Mouse (Mus musculus): Measurements from ENCODE around the gene Sept1. TPM values are rescaled to one million over a fixed set of nuclear protein-coding genes. Genes with fewer than 3 reads are reported as not detected.

Gene Sept1
- polyA plus RNA-seq, 1 experiment: 11.3 TPM

GRCm38 (mm10) chr7:127260309-127261111, 27.6 kb upstream of the Sept1 start, which contains the start of gene Dctpp1:
Dctpp1 (minus strand) TSS chr7:127260709.
- under 1% methylated on average over 50 of the region's 50 CpGs for whole genome bisulfite sequencing
- peak within 1 kb of the TSS; percentile 98 for H3K4me3 ChIP-seq (replicated peaks; ENCODE audit: insufficient read depth, low read depth, low read length)
- H3K27me3 ChIP-seq (ENCODE audit: control insufficient read depth, insufficient read depth, low read length): no peaks in the 10 kb centered on the region
- TF ChIP-seq POLR2A (IDR thresholded peaks at IDR 0.05; ENCODE audit: borderline replicate concordance, insufficient read depth, low read length): peak; percentile 85; the same call in 1 of the 2 replicates
- peak; percentile 73; the same call in 1 of the 2 replicates for TF ChIP-seq CTCF (IDR thresholded peaks at IDR 0.05; ENCODE audit: borderline replicate concordance, insufficient read depth, low read depth, low read length)
- peaks cover 3% of the 10 kb centered on the region; the same call in 1 of the 2 replicates for H3K4me1 ChIP-seq (ENCODE audit: control insufficient read depth, insufficient read depth, low read length)
- peak; percentile 97 to 99 for DNase-seq
- H3K27ac ChIP-seq (ENCODE audit: insufficient read depth, low read length): no peak within 1 kb of the TSS

- Histone ChIP-seq H3K27me3 (ENCODE audit: control insufficient read depth, insufficient read depth, low read length) (no peaks in the 10 kb centered on the region), H3K4me3 (replicated peaks; ENCODE audit: insufficient read depth, low read depth, low read length) (no peak overlapping the region), H3K27ac (ENCODE audit: insufficient read depth, low read length) (no peak overlapping the region), H3K4me1 (ENCODE audit: control insufficient read depth, insufficient read depth, low read length) (peaks cover 3% of the 10 kb centered on the region; the same call in 1 of the 2 replicates)
- 40% methylated on average over 8 of the region's 8 CpGs for WGBS
- no peak for DNase-seq
- TF ChIP-seq CTCF (IDR thresholded peaks at IDR 0.05; ENCODE audit: borderline replicate concordance, insufficient read depth, low read depth, low read length): no peak
- TF ChIP-seq POLR2A (IDR thresholded peaks at IDR 0.05; ENCODE audit: borderline replicate concordance, insufficient read depth, low read length): no peak
Measured at GRCm38 (mm10) chr7:127259186-127259905, 26.4 kb upstream of the Sept1 start.

- Histone ChIP-seq H3K4me1 (ENCODE audit: control insufficient read depth, insufficient read depth, low read length) (peaks cover 3% of the 10 kb centered on the region; the same call in 1 of the 2 replicates), H3K27ac (ENCODE audit: insufficient read depth, low read length) (no peak overlapping the region), H3K4me3 (replicated peaks; ENCODE audit: insufficient read depth, low read depth, low read length) (no peak overlapping the region), H3K27me3 (ENCODE audit: control insufficient read depth, insufficient read depth, low read length) (no peaks in the 10 kb centered on the region)
- TF ChIP-seq CTCF (IDR thresholded peaks at IDR 0.05; ENCODE audit: borderline replicate concordance, insufficient read depth, low read depth, low read length) (no peak), POLR2A (IDR thresholded peaks at IDR 0.05; ENCODE audit: borderline replicate concordance, insufficient read depth, low read length) (no peak)
- 86% methylated on average over 5 of the region's 5 CpGs for WGBS
- no peak for DNase-seq
Measured at GRCm38 (mm10) chr7:127256518-127256917, 23.6 kb upstream of the Sept1 start.

- H3K27ac ChIP-seq (ENCODE audit: insufficient read depth, low read length): no peak overlapping the region
- WGBS: 90% methylated on average over 2 of the region's 2 CpGs
- no peaks in the 10 kb centered on the region for H3K27me3 ChIP-seq (ENCODE audit: control insufficient read depth, insufficient read depth, low read length)
- H3K4me1 ChIP-seq (ENCODE audit: control insufficient read depth, insufficient read depth, low read length): peaks cover under 1% of the 10 kb centered on the region; the same call in 1 of the 2 replicates
- TF ChIP-seq CTCF (IDR thresholded peaks at IDR 0.05; ENCODE audit: borderline replicate concordance, insufficient read depth, low read depth, low read length) (no peak), POLR2A (IDR thresholded peaks at IDR 0.05; ENCODE audit: borderline replicate concordance, insufficient read depth, low read length) (no peak)
- no peak overlapping the region for H3K4me3 ChIP-seq (replicated peaks; ENCODE audit: insufficient read depth, low read depth, low read length)
- DNase-seq: no peak
Measured at GRCm38 (mm10) chr7:127255965-127256364, 23.0 kb upstream of the Sept1 start.

- peak overlapping the region; percentile 62 for H3K4me3 ChIP-seq (replicated peaks; ENCODE audit: insufficient read depth, low read depth, low read length)
- TF ChIP-seq CTCF (IDR thresholded peaks at IDR 0.05; ENCODE audit: borderline replicate concordance, insufficient read depth, low read depth, low read length) (no peak), POLR2A (IDR thresholded peaks at IDR 0.05; ENCODE audit: borderline replicate concordance, insufficient read depth, low read length) (no peak)
- H3K4me1 ChIP-seq (ENCODE audit: control insufficient read depth, insufficient read depth, low read length): no peaks in the 10 kb centered on the region; the same call in 1 of the 2 replicates
- H3K27me3 ChIP-seq (ENCODE audit: control insufficient read depth, insufficient read depth, low read length): no peaks in the 10 kb centered on the region
- H3K27ac ChIP-seq (ENCODE audit: insufficient read depth, low read length): peak overlapping the region; percentile 81
- WGBS: 25% methylated on average over 4 of the region's 4 CpGs
- DNase-seq: no peak
Measured at GRCm38 (mm10) chr7:127255008-127255407, 22.1 kb upstream of the Sept1 start.

- no peaks in the 10 kb centered on the region; the same call in 1 of the 2 replicates for H3K4me1 ChIP-seq (ENCODE audit: control insufficient read depth, insufficient read depth, low read length)
- under 1% methylated on average over 133 of the region's 136 CpGs for WGBS
- DNase-seq: peak; percentile 97
- TF ChIP-seq CTCF (IDR thresholded peaks at IDR 0.05; ENCODE audit: borderline replicate concordance, insufficient read depth, low read depth, low read length) (no peak), POLR2A (IDR thresholded peaks at IDR 0.05; ENCODE audit: borderline replicate concordance, insufficient read depth, low read length) (peak; percentile 77)
- peak overlapping the region; percentile 88 for H3K27ac ChIP-seq (ENCODE audit: insufficient read depth, low read length)
- H3K27me3 ChIP-seq (ENCODE audit: control insufficient read depth, insufficient read depth, low read length): no peaks in the 10 kb centered on the region
- H3K4me3 ChIP-seq (replicated peaks; ENCODE audit: insufficient read depth, low read depth, low read length): peak overlapping the region; percentile 72
Measured at GRCm38 (mm10) chr7:127253821-127254769, 21.2 kb upstream of the Sept1 start.

- Histone ChIP-seq H3K27me3 (ENCODE audit: control insufficient read depth, insufficient read depth, low read length) (no peaks in the 10 kb centered on the region), H3K4me3 (replicated peaks; ENCODE audit: insufficient read depth, low read depth, low read length) (peak overlapping the region; percentile 72), H3K4me1 (ENCODE audit: control insufficient read depth, insufficient read depth, low read length) (no peaks in the 10 kb centered on the region; the same call in 1 of the 2 replicates), H3K27ac (ENCODE audit: insufficient read depth, low read length) (peak overlapping the region; percentile 88)
- WGBS: 41% methylated on average over 6 of the region's 6 CpGs
- no peak for TF ChIP-seq POLR2A (IDR thresholded peaks at IDR 0.05; ENCODE audit: borderline replicate concordance, insufficient read depth, low read length)
- no peak for TF ChIP-seq CTCF (IDR thresholded peaks at IDR 0.05; ENCODE audit: borderline replicate concordance, insufficient read depth, low read depth, low read length)
- no peak for DNase-seq
Measured at GRCm38 (mm10) chr7:127253341-127253740, 20.4 kb upstream of the Sept1 start.

Data from cerebellum, adult 2 months (tissue).